Mouse (Mus musculus): ENCODE measurements around the gene Lingo2.

DNA sequence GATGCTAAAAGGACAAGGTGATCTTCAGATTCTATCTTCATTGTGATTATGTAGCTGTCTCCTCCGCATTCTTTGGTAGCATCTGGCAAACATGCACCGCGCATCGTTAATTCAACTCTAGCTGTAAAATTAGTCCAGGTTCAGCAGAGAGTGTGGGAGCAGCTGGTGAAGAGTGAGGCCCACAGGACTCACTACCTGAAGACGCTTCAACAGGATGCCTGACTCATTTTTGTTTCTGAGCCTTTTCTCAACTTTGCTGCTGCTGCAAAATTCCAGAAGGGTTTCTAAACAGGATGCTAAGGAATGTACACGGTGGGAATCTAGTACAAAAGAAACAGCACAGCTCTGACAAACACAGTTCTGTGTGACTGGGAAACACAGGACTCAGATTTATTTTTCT, 640.1 kb downstream of the Lingo2 start:
- no peak for TF ChIP-seq GATA1 (IDR thresholded peaks at IDR 0.05; ENCODE audit: borderline replicate concordance, low read length)
- no peak for TF ChIP-seq FLI1 (IDR thresholded peaks at IDR 0.05; ENCODE audit: low read length)

Measured in megakaryocyte, embryonic 14.5 days (primary cell).